22 mouse cellular contexts compared by ENCODE assay signal in genomic region chr8:71657816-71658215, GRCm38 (mm10). TPM values are rescaled to one million over a fixed set of nuclear protein-coding genes. Genes with fewer than 3 reads are reported as not detected.
DNase-seq lines count a peak whose midpoint lies in the region; ATAC-seq and TF ChIP-seq lines count a peak whose summit lies in the region.
"Had no signal": no experiment of that assay in that cellular context is flagged by ENCODE, and none has a peak within 500 bp of the region (broad histone marks: within the 10 kb centered on the region; RNA-seq: fewer than 3 reads in every experiment).

No protein-coding gene starts in this region.

- H3K27me3 ChIP-seq in cerebellum, adult 2 months (ENCODE audit: control insufficient read depth, insufficient read depth, low read length): no peaks in the 10 kb centered on the region
- H3K27me3 ChIP-seq in megakaryocyte, embryonic 14.5 days (replicated peaks): peaks cover 37% of the 10 kb centered on the region
- peaks cover 46% of the 10 kb centered on the region for H3K27me3 ChIP-seq in intestine, postnatal 0 days (replicated peaks; ENCODE audit: control insufficient read depth, insufficient read depth, low read length)
- H3K27me3 ChIP-seq: Patski had no signal

- in situ Hi-C loops in ES-E14 (cut with MboI; ENCODE audit: low sequenced_read_pairs in 2 of 2, unreplicated experiment in 2 of 2): no loop called here

- no peak for TF ChIP-seq CTCF in cerebellum, adult 2 months (IDR thresholded peaks at IDR 0.05; ENCODE audit: borderline replicate concordance, insufficient read depth, low read depth, low read length)
- TF ChIP-seq CTCF in intestine, postnatal 0 days (IDR thresholded peaks at IDR 0.05; ENCODE audit: low read depth): no peak

- 0 out of 2 replicates have a peak overlapping the region, but pooled peaks have one; percentile 13 for H3K9ac ChIP-seq in ES-E14 (ENCODE audit: insufficient read depth, low read depth, low read length, poor library complexity, severe bottlenecking)
- no peak overlapping the region for H3K9ac ChIP-seq in intestine, postnatal 0 days (ENCODE audit: low read depth, low read length)
- H3K9ac ChIP-seq: embryonic facial prominence, embryonic 15.5 days; forebrain, postnatal 0 days; limb, embryonic 12.5 days; liver, embryonic 12.5 days had no signal

- WGBS in cerebellum, adult 2 months: 43% methylated on average over 9 of the region's 9 CpGs
- 32% methylated on average over 9 of the region's 9 CpGs for WGBS in intestine, postnatal 0 days

- peak; percentile 47 for DNase-seq in cerebellum, adult 11-12 months
- no peak for DNase-seq in cerebellum, adult 2 months
- no peak for DNase-seq in ES-E14 (ENCODE audit: low read depth, low spot score)
- no peak for DNase-seq in adrenal gland, adult (ENCODE audit: inconsistent age in 2 of 2, low spot score in 1 of 2)
- DNase-seq: cerebellum, adult 8-10 months; forebrain, postnatal 0 days; gastrocnemius, postnatal 36 days; kidney, adult 9 months; lung, adult 2 months; midbrain, embryonic 14.5 days; right cerebral cortex, postnatal 25 days; thymus, postnatal 25 days had no signal

- H3K4me2 ChIP-seq in intestine, postnatal 0 days (replicated peaks; ENCODE audit: low read depth): 0 out of 2 replicates have a peak overlapping the region, but pooled peaks have one; percentile 17
- H3K4me2 ChIP-seq: embryonic facial prominence, embryonic 15.5 days; limb, embryonic 12.5 days had no signal

- no peak for ATAC-seq in megakaryocyte, adult 5-6 weeks (ENCODE audit: poor library complexity, severe bottlenecking)
- no peak for ATAC-seq in intestine, postnatal 0 days
- ATAC-seq: forebrain, postnatal 0 days; hindbrain, postnatal 0 days; liver, embryonic 12.5 days; Patski had no signal

- peaks cover 25% of the 10 kb centered on the region for H3K4me1 ChIP-seq in cerebellum, adult 2 months (ENCODE audit: control insufficient read depth, insufficient read depth, low read length)
- peaks cover 57% of the 10 kb centered on the region for H3K4me1 ChIP-seq in megakaryocyte, embryonic 14.5 days
- H3K4me1 ChIP-seq in ES-E14 (ENCODE audit: control insufficient read depth in 2 of 2, insufficient read depth in 2 of 2, low read length in 2 of 2, poor library complexity in 1 of 2): peaks cover 0 to 22% of the 10 kb centered on the region in 2 experiments; a peak in 2 of 4 replicates
- H3K4me1 ChIP-seq in intestine, postnatal 0 days (replicated peaks; ENCODE audit: control insufficient read depth, insufficient read depth, low read length): no peaks in the 10 kb centered on the region

- H3K36me3 ChIP-seq in megakaryocyte, embryonic 14.5 days (replicated peaks; ENCODE audit: low read length): peaks cover 90% of the 10 kb centered on the region
- no peaks in the 10 kb centered on the region; the same call in 1 of the 2 replicates for H3K36me3 ChIP-seq in ES-E14 (ENCODE audit: control insufficient read depth, insufficient read depth, low read length, poor library complexity, severe bottlenecking)
- no peaks in the 10 kb centered on the region for H3K36me3 ChIP-seq in intestine, postnatal 0 days (ENCODE audit: control insufficient read depth, insufficient read depth)
- H3K36me3 ChIP-seq: embryonic facial prominence, embryonic 15.5 days; forebrain, embryonic 10.5 days; hindbrain, embryonic 10.5 days; limb, embryonic 12.5 days; liver, embryonic 12.5 days had no signal

- no peak overlapping the region for H3K27ac ChIP-seq in cerebellum, adult 2 months (ENCODE audit: insufficient read depth, low read length)
- H3K27ac ChIP-seq in ES-E14 (ENCODE audit: insufficient read depth, low read depth, low read length, poor library complexity, severe bottlenecking): no peak overlapping the region
- H3K27ac ChIP-seq in intestine, postnatal 0 days (ENCODE audit: low read depth, low read length): no peak overlapping the region
- H3K27ac ChIP-seq: embryonic facial prominence, embryonic 15.5 days; forebrain, embryonic 10.5 days; hindbrain, embryonic 10.5 days; hindbrain, postnatal 0 days; limb, embryonic 12.5 days; liver, embryonic 12.5 days had no signal

- TF ChIP-seq POLR2A in cerebellum, adult 2 months (IDR thresholded peaks at IDR 0.05; ENCODE audit: borderline replicate concordance, insufficient read depth, low read length): no peak

- no peaks in the 10 kb centered on the region for H3K9me3 ChIP-seq in megakaryocyte, embryonic 14.5 days
- no peaks in the 10 kb centered on the region for H3K9me3 ChIP-seq in ES-E14 (ENCODE audit: control insufficient read depth, insufficient read depth, low read depth, low read length)
- H3K9me3 ChIP-seq in intestine, postnatal 0 days (ENCODE audit: control insufficient read depth): no peaks in the 10 kb centered on the region
- H3K9me3 ChIP-seq: embryonic facial prominence, embryonic 15.5 days; forebrain, embryonic 10.5 days; hindbrain, embryonic 10.5 days; limb, embryonic 12.5 days; liver, embryonic 12.5 days had no signal

- H3K4me3 ChIP-seq in cerebellum, adult 2 months (replicated peaks; ENCODE audit: insufficient read depth, low read depth, low read length): no peak overlapping the region
- peak overlapping the region; percentile 80 for H3K4me3 ChIP-seq in megakaryocyte, embryonic 14.5 days (replicated peaks)
- H3K4me3 ChIP-seq in ES-E14 (ENCODE audit: insufficient read depth in 1 of 2, low read depth in 1 of 2, low read length in 2 of 2, poor library complexity in 1 of 2, severe bottlenecking in 1 of 2): peak overlapping the region in 1 of 2 experiments; percentile 13; a peak in 1 of 4 replicates
- H3K4me3 ChIP-seq in intestine, postnatal 0 days (ENCODE audit: low read depth, low read length): no peak overlapping the region
- H3K4me3 ChIP-seq: embryonic facial prominence, embryonic 15.5 days; forebrain, embryonic 10.5 days; hindbrain, embryonic 10.5 days; limb, embryonic 12.5 days; liver, embryonic 12.5 days had no signal

TF ChIP-seq in ES-E14, 5 proteins besides CTCF, POLR2A, EP300 and RAD21:
- TF ChIP-seq MAFK (IDR thresholded peaks at IDR 0.05; ENCODE audit: insufficient read depth, low read depth, low read length) (no peak), CHD2 (IDR thresholded peaks at IDR 0.05; ENCODE audit: low read depth, low read length) (no peak), HCFC1 (IDR thresholded peaks at IDR 0.05; ENCODE audit: borderline replicate concordance, insufficient read depth, low read length) (no peak), ZC3H11A (IDR thresholded peaks at IDR 0.05; ENCODE audit: borderline replicate concordance, low read depth, low read length) (no peak), ZNF384 (IDR thresholded peaks at IDR 0.05; ENCODE audit: low read depth, low read length) (no peak)

RNA-seq across cellular contexts. Expression of gene Unc13a, which starts 13.7 kb away (rescaled TPM):
- polyA plus RNA-seq in cerebellum, adult 2 months (2012; rRNA removed): 97.3 and 110 TPM in 2 replicates
- polyA plus RNA-seq in megakaryocyte, embryonic 14.5 days (2012; ENCODE audit: insufficient read depth, low replicate concordance): 8.9 and 10.8 TPM in 2 replicates
- 0.11 TPM in 1 of 2 replicates, not detected in the other for total RNA-seq in megakaryocyte, adult 5-6 weeks (2015)
- total RNA-seq in megakaryocyte, adult 5-6 weeks (2017): 1.1 TPM in 1 of 2 replicates, not detected in the other
- total RNA-seq in ES-E14 (2012; rRNA removed): 3.0 and 9.1 TPM in 2 replicates
- 0.60 and 0.72 TPM in 2 replicates for polyA plus RNA-seq in intestine, postnatal 0 days (2015; fragmentation: Nextera tagmentation; extraction: Ambion mirVana)
- total RNA-seq: gastrocnemius, postnatal 36 days had no signal

RNA-seq across cellular contexts. Expression of gene Jak3, which starts 18.3 kb away (rescaled TPM):
- 3.6 and 3.9 TPM in 2 replicates for polyA plus RNA-seq in cerebellum, adult 2 months (2012; rRNA removed)
- polyA plus RNA-seq in megakaryocyte, embryonic 14.5 days (2012; ENCODE audit: insufficient read depth, low replicate concordance): 209 and 434 TPM in 2 replicates
- 4.8 and 5.0 TPM in 2 replicates for total RNA-seq in megakaryocyte, adult 5-6 weeks (2015)
- total RNA-seq in megakaryocyte, adult 5-6 weeks (2017): 2.6 and 5.2 TPM in 2 replicates
- 19.0 and 27.3 TPM in 2 replicates for total RNA-seq in ES-E14 (2012; rRNA removed)
- 5.7 and 6.8 TPM in 2 replicates for polyA plus RNA-seq in intestine, postnatal 0 days (2015; fragmentation: Nextera tagmentation; extraction: Ambion mirVana)

RNA-seq across cellular contexts. Expression of gene Insl3, which starts 31.2 kb away (rescaled TPM):
- 0.65 and 2.1 TPM in 2 replicates for polyA plus RNA-seq in cerebellum, adult 2 months (2012; rRNA removed)
- polyA plus RNA-seq in megakaryocyte, embryonic 14.5 days (2012; ENCODE audit: insufficient read depth, low replicate concordance): 241 and 376 TPM in 2 replicates
- total RNA-seq in megakaryocyte, adult 5-6 weeks (2015): 2.9 and 4.2 TPM in 2 replicates
- 1.1 and 2.4 TPM in 2 replicates for total RNA-seq in megakaryocyte, adult 5-6 weeks (2017)
- 3.0 and 5.1 TPM in 2 replicates for total RNA-seq in ES-E14 (2012; rRNA removed)
- 2.5 and 3.0 TPM in 2 replicates for polyA plus RNA-seq in intestine, postnatal 0 days (2015; fragmentation: Nextera tagmentation; extraction: Ambion mirVana)
- total RNA-seq: hindbrain, postnatal 0 days had no signal
- polyA plus RNA-seq: midbrain, embryonic 14.5 days had no signal

RNA-seq across cellular contexts. Expression of gene B3gnt3, which starts 43.8 kb away (rescaled TPM):
- 0.44 and 0.48 TPM in 2 replicates for polyA plus RNA-seq in cerebellum, adult 2 months (2012; rRNA removed)
- polyA plus RNA-seq in megakaryocyte, embryonic 14.5 days (2012; ENCODE audit: insufficient read depth, low replicate concordance): 0.77 TPM in 1 of 2 replicates, not detected in the other
- total RNA-seq in megakaryocyte, adult 5-6 weeks (2015): 0.36 and 0.89 TPM in 2 replicates
- 0.18 TPM in 1 of 2 replicates, not detected in the other for total RNA-seq in megakaryocyte, adult 5-6 weeks (2017)
- 1.1 and 1.3 TPM in 2 replicates for total RNA-seq in ES-E14 (2012; rRNA removed)
- 30.5 and 33.5 TPM in 2 replicates for polyA plus RNA-seq in intestine, postnatal 0 days (2015; fragmentation: Nextera tagmentation; extraction: Ambion mirVana)

RNA-seq across cellular contexts. Expression of gene Colgalt1, which starts 47.0 kb away (rescaled TPM):
- 74.1 and 77.6 TPM in 2 replicates for polyA plus RNA-seq in cerebellum, adult 2 months (2012; rRNA removed)
- 14.0 and 14.8 TPM in 2 replicates for polyA plus RNA-seq in megakaryocyte, embryonic 14.5 days (2012; ENCODE audit: insufficient read depth, low replicate concordance)
- total RNA-seq in megakaryocyte, adult 5-6 weeks (2015): 46.8 and 51.2 TPM in 2 replicates
- total RNA-seq in megakaryocyte, adult 5-6 weeks (2017): 54.8 and 56.8 TPM in 2 replicates
- 126 and 186 TPM in 2 replicates for total RNA-seq in ES-E14 (2012; rRNA removed)
- polyA plus RNA-seq in intestine, postnatal 0 days (2015; fragmentation: Nextera tagmentation; extraction: Ambion mirVana): 43.3 and 44.5 TPM in 2 replicates

Comparison
In these comparisons a context has a peak if more than half of its experiments do, and no peak if none do; other contexts are left out.
1. RNA of gene Jak3, which starts 18.3 kb away (polyA plus RNA-seq): 209 to 434 TPM in megakaryocyte, embryonic 14.5 days; 5.7 to 6.8 TPM in intestine, postnatal 0 days and 3.6 to 3.9 TPM in cerebellum, adult 2 months; every median in the first group is over 10 times any median in the second.
2. RNA of gene Insl3, which starts 31.2 kb away (polyA plus RNA-seq): 241 to 376 TPM in megakaryocyte, embryonic 14.5 days; 2.5 to 3.0 TPM in intestine, postnatal 0 days and 0.65 to 2.1 TPM in cerebellum, adult 2 months; every median in the first group is over 10 times any median in the second.